Mouse (Mus musculus) forebrain, postnatal 0 days (tissue): ENCODE data around the gene 9630041A04Rik. TPM values are rescaled to one million over a fixed set of nuclear protein-coding genes. Genes with fewer than 3 reads are reported as not detected.
A peak's percentile ranks its signal among the peaks of the same experiment; 100 is the strongest.

ENCODE experiments used
- ATAC-seq: fragments of 200-750 bp; cut with Nextera tagmentation; 2 replicates; pipeline ENCODE4 v1.8.0; 2017; ENCODE audit warnings: mild to moderate bottlenecking, moderate library complexity
- DNase-seq: peaks from one replicate; pipeline ENCODE4 v3.0.0-alpha.2; 2015
- H3K27ac ChIP-seq: fragments of 300-500 bp; sonication (generic); 2 replicates; pipeline ENCODE4 v1.5.1; 2014; ENCODE audit warnings: low read depth, mild to moderate bottlenecking, antibody characterized with exemption, low read length, moderate library complexity, mixed read lengths
- H3K27me3 ChIP-seq: fragments of 300-500 bp; sonication (generic); 2 replicates; pipeline ENCODE4 v1.6.1; 2014; ENCODE audit warnings: mild to moderate bottlenecking, low read length, mixed read lengths; ENCODE audit not compliant: insufficient read depth
- H3K36me3 ChIP-seq: fragments of 300-500 bp; sonication (generic); 2 replicates; pipeline ENCODE4 v1.6.1; 2014; ENCODE audit warnings: mild to moderate bottlenecking, moderate library complexity; ENCODE audit not compliant: insufficient read depth
- H3K4me1 ChIP-seq: fragments of 300-500 bp; sonication (generic); 2 replicates; pipeline ENCODE4 v1.6.1; 2014; ENCODE audit warnings: antibody characterized with exemption; ENCODE audit not compliant: insufficient read depth
- H3K4me2 ChIP-seq: fragments of 300-500 bp; sonication (generic); 2 replicates; pipeline ENCODE4 v1.6.1; 2014; ENCODE audit warnings: low read depth, mild to moderate bottlenecking, moderate library complexity
- H3K4me3 ChIP-seq: fragments of 300-500 bp; sonication (generic); 2 replicates; pipeline ENCODE4 v1.5.1; 2014; ENCODE audit warnings: low read depth, low read length, mixed read lengths
- H3K9ac ChIP-seq: fragments of 300-500 bp; sonication (generic); 2 replicates; pipeline ENCODE4 v1.6.1; 2014; ENCODE audit warnings: mild to moderate bottlenecking
- H3K9me3 ChIP-seq: fragments of 300-500 bp; sonication (generic); 2 replicates; pipeline ENCODE4 v1.6.1; 2016; ENCODE audit warnings: low read length
- CTCF ChIP-seq: sonication (generic); IDR thresholded peaks from 2 replicates; pipeline ENCODE4 v1.5.1; 2016; ENCODE audit warnings: antibody characterized with exemption, control low read depth, low read depth
- WGBS: fragments of 180-500 bp; shearing (Covaris S2); extraction: QIAGEN DNeasy Blood & Tissue Kit; methylation state at CpG from one replicate; pipeline ENCODE4 v1.1.7; 2014; 5-methylcytosine and 5-hydroxymethylcytosine counted together
- polyA plus RNA-seq: library from polyadenylated mRNA; unstranded; fragments of >200 nt; fragmentation: Nextera tagmentation; extraction: Ambion mirVana; gene quantifications from 2 replicates; pipeline ENCODE4 v1.2.1, GENCODE M21; 2015
- total RNA-seq: library from RNA; depleted of rRNA; stranded (reverse); fragments of >200 nt; gene quantifications from 2 replicates; pipeline ENCODE4 v1.2.3, GENCODE M21; 2014; rRNA removed

9630041A04Rik gene
- total RNA-seq (not detected in 2 replicates), polyA plus RNA-seq (0.29 TPM in 1 of 2 replicates, not detected in the other)

GRCm38 (mm10) chr9:101861596-101862471 lies at the start of gene 9630041A04Rik:
TSS of gene 9630041A04Rik (plus strand) at chr9:101861841.
- no peaks in the 10 kb centered on the region for H3K9me3 ChIP-seq
- WGBS, result 60% methylated on average over 15 of the region's 15 CpGs
- ATAC-seq (0 out of 2 replicates have a peak, but pooled peaks have one; percentile 3), DNase-seq (no peak)
- H3K4me2 ChIP-seq, result peak within 1 kb of the TSS; percentile 35
- H3K36me3 ChIP-seq, result no peaks in the 10 kb centered on the region
- H3K27me3 ChIP-seq, result no peaks in the 10 kb centered on the region
- H3K27ac ChIP-seq, result peak within 1 kb of the TSS; percentile 54
- no peak within 1 kb of the TSS for H3K9ac ChIP-seq
- no peak within 1 kb of the TSS for H3K4me3 ChIP-seq
- TF ChIP-seq CTCF, result no peak
- peaks cover 6% of the 10 kb centered on the region; the same call in 1 of the 2 replicates for H3K4me1 ChIP-seq

GRCm38 (mm10) chr9:101823896-101824295 lies 37.7 kb upstream of the 9630041A04Rik start:
- Histone ChIP-seq H3K27ac (no peak overlapping the region), H3K4me3 (no peak overlapping the region), H3K36me3 (no peaks in the 10 kb centered on the region), H3K4me1 (no peaks in the 10 kb centered on the region), H3K27me3 (no peaks in the 10 kb centered on the region), H3K9ac (no peak overlapping the region), H3K4me2 (no peak overlapping the region), H3K9me3 (no peaks in the 10 kb centered on the region)
- WGBS, result 21% methylated on average over 7 of the region's 7 CpGs
- DNase-seq, result peak; percentile 43
- ATAC-seq, result no peak
- no peak for TF ChIP-seq CTCF

- no peak overlapping the region for H3K27ac ChIP-seq
- H3K27me3 ChIP-seq, result no peaks in the 10 kb centered on the region
- DNase-seq (no peak), ATAC-seq (no peak)
- no peak overlapping the region for H3K4me2 ChIP-seq
- no peaks in the 10 kb centered on the region for H3K9me3 ChIP-seq
- H3K4me1 ChIP-seq, result no peaks in the 10 kb centered on the region
- 94% methylated on average over 8 of the region's 8 CpGs for WGBS
- H3K4me3 ChIP-seq, result no peak overlapping the region
- H3K9ac ChIP-seq, result no peak overlapping the region
- no peaks in the 10 kb centered on the region for H3K36me3 ChIP-seq
- no peak for TF ChIP-seq CTCF
Observed at GRCm38 (mm10) chr9:101825626-101826025, 36.0 kb upstream of the 9630041A04Rik start.

GRCm38 (mm10) chr9:101833619-101834018 lies 28.0 kb upstream of the 9630041A04Rik start:
- no peak for TF ChIP-seq CTCF
- no peak overlapping the region for H3K4me2 ChIP-seq
- H3K9ac ChIP-seq, result no peak overlapping the region
- H3K36me3 ChIP-seq, result no peaks in the 10 kb centered on the region
- no peak overlapping the region for H3K4me3 ChIP-seq
- WGBS, result 76% methylated on average over 2 of the region's 2 CpGs
- H3K9me3 ChIP-seq, result no peaks in the 10 kb centered on the region
- H3K27ac ChIP-seq, result no peak overlapping the region
- no peaks in the 10 kb centered on the region for H3K4me1 ChIP-seq
- H3K27me3 ChIP-seq, result no peaks in the 10 kb centered on the region
- ATAC-seq (no peak), DNase-seq (no peak)

GRCm38 (mm10) chr9:101841101-101841500 lies 20.5 kb upstream of the 9630041A04Rik start:
- ATAC-seq (no peak), DNase-seq (no peak)
- Histone ChIP-seq H3K4me3 (no peak overlapping the region), H3K36me3 (no peaks in the 10 kb centered on the region), H3K27me3 (no peaks in the 10 kb centered on the region), H3K9ac (no peak overlapping the region), H3K4me2 (no peak overlapping the region), H3K9me3 (no peaks in the 10 kb centered on the region), H3K4me1 (no peaks in the 10 kb centered on the region), H3K27ac (no peak overlapping the region)
- TF ChIP-seq CTCF, result no peak
- 85% methylated on average over 11 of the region's 11 CpGs for WGBS

- Histone ChIP-seq H3K4me1 (no peaks in the 10 kb centered on the region), H3K4me2 (no peak overlapping the region), H3K27ac (no peak overlapping the region), H3K9me3 (no peaks in the 10 kb centered on the region), H3K27me3 (no peaks in the 10 kb centered on the region), H3K36me3 (no peaks in the 10 kb centered on the region), H3K9ac (no peak overlapping the region), H3K4me3 (no peak overlapping the region)
- TF ChIP-seq CTCF, result no peak
- ATAC-seq (peak; percentile 66), DNase-seq (peak; percentile 38)
- WGBS, result 49% methylated on average over 4 of the region's 4 CpGs
Observed at GRCm38 (mm10) chr9:101843893-101844292, 17.7 kb upstream of the 9630041A04Rik start.

- H3K4me1 ChIP-seq, result no peaks in the 10 kb centered on the region
- no peak overlapping the region for H3K4me3 ChIP-seq
- TF ChIP-seq CTCF, result no peak
- no peak overlapping the region for H3K27ac ChIP-seq
- ATAC-seq (peak; percentile 65), DNase-seq (no peak)
- H3K9ac ChIP-seq, result no peak overlapping the region
- WGBS, result 78% methylated on average over 6 of the region's 6 CpGs
- no peaks in the 10 kb centered on the region for H3K36me3 ChIP-seq
- no peak overlapping the region for H3K4me2 ChIP-seq
- no peaks in the 10 kb centered on the region; the same call in 1 of the 2 replicates for H3K9me3 ChIP-seq
- no peaks in the 10 kb centered on the region for H3K27me3 ChIP-seq
Observed at GRCm38 (mm10) chr9:101845691-101846090, 15.9 kb upstream of the 9630041A04Rik start.
